Mouse (Mus musculus) liver, embryonic 14.5 days (tissue): ENCODE measurements around the gene Tmeff1. TPM values are rescaled to one million over a fixed set of nuclear protein-coding genes. Genes with fewer than 3 reads are reported as not detected.

Source experiments
- ATAC-seq: fragments of 200-750 bp; cut with Nextera tagmentation; 2 replicates; pipeline ENCODE4 v1.8.0; 2017; ENCODE audit warnings: moderate number of reproducible peaks, mild to moderate bottlenecking, moderate library complexity; ENCODE audit not compliant: insufficient read depth
- DNase-seq, 3 experiments: peaks; one replicate each; pipeline ENCODE4 v3.0.0-alpha.2; 2012 to 2013; ENCODE audit warnings: low read depth in 3 of 3, low spot score in 3 of 3
- H3K27ac ChIP-seq: fragments of 300-500 bp; sonication (generic); 2 replicates; pipeline ENCODE4 v1.5.1; 2014; ENCODE audit warnings: moderate library complexity, mild to moderate bottlenecking, control low read depth, inconsistent platforms
- H3K27me3 ChIP-seq: fragments of 300-500 bp; sonication (generic); 2 replicates; pipeline ENCODE4 v1.6.1; 2014; ENCODE audit warnings: mild to moderate bottlenecking, low read length, moderate library complexity; ENCODE audit not compliant: control insufficient read depth, insufficient read depth
- H3K36me3 ChIP-seq: fragments of 300-500 bp; sonication (generic); replicated peaks from 2 replicates; pipeline ENCODE4 v1.6.1; 2014; ENCODE audit warnings: low read depth; ENCODE audit not compliant: control insufficient read depth, insufficient read depth
- H3K4me1 ChIP-seq, 2 experiments: fragments of 200-500 bp in 1 of 2; fragments of 300-500 bp in 1 of 2; sonication (generic) in 1 of 2; replicated peaks; 2 replicates each; pipeline ENCODE4 v1.6.1; 2012 to 2014; ENCODE audit warnings: antibody characterized with exemption in 1 of 2, inconsistent platforms in 1 of 2, low read length in 1 of 2; ENCODE audit not compliant: control insufficient read depth in 2 of 2, insufficient read depth in 2 of 2
- H3K4me2 ChIP-seq: fragments of 300-500 bp; sonication (generic); 2 replicates; pipeline ENCODE4 v1.6.1; 2014; ENCODE audit warnings: low read depth, mild to moderate bottlenecking, control low read depth, moderate library complexity
- H3K4me3 ChIP-seq, 2 experiments: fragments of 200-500 bp in 1 of 2; fragments of 300-500 bp in 1 of 2; sonication (generic) in 1 of 2; 2 replicates each; pipeline ENCODE4 v1.5.1; 2012 to 2014; ENCODE audit warnings: low read depth in 2 of 2, low read length in 2 of 2, mild to moderate bottlenecking in 2 of 2, control low read depth in 1 of 2, inconsistent platforms in 1 of 2, moderate library complexity in 1 of 2; ENCODE audit not compliant: insufficient read depth in 1 of 2
- H3K9ac ChIP-seq: fragments of 300-500 bp; sonication (generic); replicated peaks from 2 replicates; pipeline ENCODE4 v1.6.1; 2014; ENCODE audit warnings: mild to moderate bottlenecking, control low read depth, moderate library complexity
- H3K9me3 ChIP-seq: fragments of 300-500 bp; sonication (generic); 2 replicates; pipeline ENCODE4 v1.6.1; 2016; ENCODE audit warnings: low read length, mixed read lengths; ENCODE audit not compliant: control insufficient read depth
- CTCF ChIP-seq: IDR thresholded peaks from 2 replicates; pipeline ENCODE4 v1.5.1; 2016; ENCODE audit warnings: antibody characterized with exemption, low read depth, control low read depth
- EP300 ChIP-seq: IDR thresholded peaks from 2 replicates; pipeline ENCODE4 v1.6.1; 2016; ENCODE audit warnings: antibody characterized with exemption, low read depth
- WGBS: fragments of 180-500 bp; shearing (Covaris S2); extraction: QIAGEN DNeasy Blood & Tissue Kit; methylation state at CpG from one replicate; pipeline ENCODE4 v1.1.7; 2014; ENCODE audit not compliant: insufficient replicate concordance; 5-methylcytosine and 5-hydroxymethylcytosine counted together
- polyA plus RNA-seq, 2 experiments: library from polyadenylated mRNA; depleted of rRNA in 1 of 2; stranded (reverse) in 1 of 2; unstranded in 1 of 2; fragments of >200 nt; fragmentation: Nextera tagmentation in 1 of 2; extraction: Ambion mirVana in 1 of 2; gene quantifications; 2 replicates each; pipeline versions ENCODE4 v1.2.1 to v1.2.3; 2012 to 2014

The Tmeff1 gene
- polyA plus RNA-seq, 2 experiments, result 1.4 to 1.5 TPM

DNA sequence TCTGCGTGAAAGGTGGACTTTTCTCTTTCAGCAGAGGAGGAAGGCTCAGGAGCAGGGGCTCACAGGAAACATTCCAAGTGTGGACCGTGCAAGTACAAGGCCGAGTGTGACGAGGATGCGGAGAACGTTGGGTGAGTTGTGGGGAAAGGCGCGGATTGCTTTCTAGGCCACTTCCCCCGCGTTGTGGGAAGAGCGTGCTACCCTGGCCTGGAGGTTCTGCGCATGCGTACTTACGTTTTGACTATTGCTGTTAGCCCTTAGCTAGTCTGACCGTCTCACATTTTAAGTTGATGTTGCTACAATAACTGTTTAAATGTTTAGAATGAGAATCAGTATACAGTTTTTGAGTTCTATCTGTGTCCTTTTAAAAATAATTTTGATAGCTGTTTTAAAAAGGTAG is 32.2 kb downstream of the Tmeff1 start:
- H3K4me3 ChIP-seq, result no peak overlapping the region
- no peaks in the 10 kb centered on the region for H3K4me1 ChIP-seq
- ATAC-seq, result no peak
- H3K9ac ChIP-seq, result no peak overlapping the region
- no peaks in the 10 kb centered on the region for H3K36me3 ChIP-seq
- no peak overlapping the region for H3K27ac ChIP-seq
- no peaks in the 10 kb centered on the region for H3K9me3 ChIP-seq
- WGBS, result 82% methylated on average over 15 of the region's 15 CpGs
- H3K27me3 ChIP-seq, result no peaks in the 10 kb centered on the region
- no peak for DNase-seq
- H3K4me2 ChIP-seq, result no peak overlapping the region
- TF ChIP-seq CTCF, result no peak

- WGBS, result 65% methylated on average over 6 of the region's 6 CpGs
Measured at GRCm38 (mm10) chr4:48620121-48620520, 35.1 kb downstream of the Tmeff1 start.

DNA sequence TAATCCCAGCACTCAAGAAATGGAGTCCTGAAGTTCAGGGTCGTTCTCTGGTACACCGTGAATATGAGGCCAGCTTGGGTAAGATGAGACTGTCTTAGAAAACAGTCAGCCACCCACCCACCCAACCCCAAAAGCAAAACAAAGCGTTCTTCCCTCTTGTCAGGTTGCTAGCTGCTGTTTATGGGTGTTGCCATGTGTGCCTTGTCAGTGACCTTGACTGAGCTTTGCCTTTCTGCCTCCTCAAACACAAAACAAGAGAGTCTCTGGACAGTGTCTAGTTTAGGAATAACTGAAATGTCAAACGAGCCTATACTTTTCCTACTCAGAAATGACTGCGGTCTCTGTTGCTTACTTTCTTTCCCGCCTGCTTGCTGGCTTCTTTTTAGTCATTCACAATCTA is 37.3 kb downstream of the Tmeff1 start:
- Histone ChIP-seq H3K27me3 (no peaks in the 10 kb centered on the region), H3K4me3 (no peak overlapping the region), H3K4me1 (no peaks in the 10 kb centered on the region), H3K9me3 (no peaks in the 10 kb centered on the region), H3K9ac (no peak overlapping the region), H3K27ac (no peak overlapping the region), H3K36me3 (no peaks in the 10 kb centered on the region), H3K4me2 (no peak overlapping the region)
- 68% methylated on average over 6 of the region's 6 CpGs for WGBS
- TF ChIP-seq EP300 (no peak), CTCF (no peak)
- ATAC-seq (no peak), DNase-seq (no peak)

More at GRCm38 (mm10) chr4:48620121-48620520, 35.1 kb downstream of the Tmeff1 start:
- Histone ChIP-seq H3K27me3 (no peaks in the 10 kb centered on the region), H3K4me3 (no peak overlapping the region), H3K27ac (no peak overlapping the region), H3K4me2 (no peak overlapping the region), H3K36me3 (no peaks in the 10 kb centered on the region), H3K9ac (no peak overlapping the region), H3K4me1 (no peaks in the 10 kb centered on the region), H3K9me3 (no peaks in the 10 kb centered on the region)
- DNase-seq (no peak), ATAC-seq (no peak)
- no peak for TF ChIP-seq EP300
- no peak for TF ChIP-seq CTCF

DNA sequence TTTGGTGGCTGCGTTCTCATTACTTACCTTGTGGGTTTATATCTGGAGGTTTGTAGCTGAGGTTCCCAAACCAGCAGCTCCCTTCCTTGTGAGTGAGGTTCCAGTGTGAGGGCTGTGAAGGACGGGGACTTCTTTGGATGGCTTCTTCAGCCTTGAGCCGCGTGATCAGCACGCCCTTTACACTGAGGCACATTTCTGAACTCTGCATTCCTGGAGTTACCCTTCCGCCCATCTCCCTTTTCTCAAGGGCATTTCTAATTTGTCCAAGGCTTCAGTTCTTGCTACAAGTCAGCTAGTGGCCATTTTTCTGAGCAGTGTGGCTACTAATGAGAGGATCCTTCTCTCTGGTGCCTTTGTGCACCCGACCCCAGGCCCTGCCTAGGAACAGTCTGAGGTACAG is 38.0 kb downstream of the Tmeff1 start:
- Histone ChIP-seq H3K9ac (no peak overlapping the region), H3K27ac (no peak overlapping the region), H3K4me2 (no peak overlapping the region), H3K4me3 (no peak overlapping the region), H3K27me3 (no peaks in the 10 kb centered on the region), H3K36me3 (no peaks in the 10 kb centered on the region), H3K9me3 (no peaks in the 10 kb centered on the region), H3K4me1 (no peaks in the 10 kb centered on the region)
- ATAC-seq, result no peak
- WGBS, result 72% methylated on average over 7 of the region's 7 CpGs
- TF ChIP-seq EP300 (no peak), CTCF (no peak)
- no peak for DNase-seq

DNA sequence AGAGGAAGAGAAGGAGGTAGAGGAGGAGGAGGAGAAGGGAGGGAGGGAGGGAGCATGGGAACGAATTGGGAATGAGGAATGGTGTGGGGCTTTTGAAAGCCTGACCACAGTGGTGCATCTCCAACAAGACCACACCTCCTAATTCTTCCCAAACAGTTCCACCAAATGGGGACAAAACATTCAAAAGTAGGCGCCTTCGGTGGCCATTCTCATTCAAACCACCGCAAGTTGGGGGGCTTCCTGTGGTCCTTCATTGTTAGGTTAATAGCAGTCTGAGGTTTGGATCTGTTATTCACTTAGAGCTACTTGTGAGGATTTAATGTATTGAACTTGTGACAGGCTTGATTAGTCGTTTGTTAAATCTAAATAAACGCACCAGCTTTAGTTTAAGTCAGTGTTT is 40.0 kb downstream of the Tmeff1 start:
- Histone ChIP-seq H3K4me2 (no peak overlapping the region), H3K27ac (no peak overlapping the region), H3K4me1 (no peaks in the 10 kb centered on the region), H3K9ac (no peak overlapping the region), H3K4me3 (no peak overlapping the region), H3K27me3 (no peaks in the 10 kb centered on the region), H3K9me3 (no peaks in the 10 kb centered on the region), H3K36me3 (no peaks in the 10 kb centered on the region)
- TF ChIP-seq CTCF (no peak), EP300 (no peak)
- DNase-seq (no peak), ATAC-seq (no peak)
- 69% methylated on average over 6 of the region's 6 CpGs for WGBS

DNA sequence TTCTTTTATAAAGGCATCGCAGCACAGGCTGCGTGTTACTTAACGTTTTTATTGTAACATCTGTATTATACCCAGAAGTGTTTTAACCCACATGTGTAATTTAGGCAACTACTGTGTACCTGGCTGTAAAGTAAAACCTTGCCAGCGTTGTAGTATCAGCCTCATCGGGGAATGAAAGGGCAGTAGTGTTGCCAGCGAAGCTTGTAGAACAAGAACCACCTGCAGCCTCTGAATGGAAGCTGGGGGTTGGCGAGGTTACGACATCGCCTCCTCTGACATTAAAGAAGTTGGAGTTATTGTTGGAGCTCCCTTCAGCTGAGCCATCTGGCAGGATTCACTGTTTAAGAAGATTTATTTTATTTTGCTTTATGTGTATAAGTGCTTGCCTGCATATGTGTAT is 40.9 kb downstream of the Tmeff1 start:
- no peak for ATAC-seq
- Histone ChIP-seq H3K4me1 (no peaks in the 10 kb centered on the region), H3K36me3 (no peaks in the 10 kb centered on the region), H3K27ac (no peak overlapping the region), H3K27me3 (no peaks in the 10 kb centered on the region), H3K9me3 (no peaks in the 10 kb centered on the region), H3K9ac (no peak overlapping the region), H3K4me2 (no peak overlapping the region), H3K4me3 (no peak overlapping the region)
- WGBS, result 72% methylated on average over 9 of the region's 9 CpGs
- no peak for TF ChIP-seq EP300
- no peak for TF ChIP-seq CTCF
- no peak for DNase-seq
